9 mouse cellular contexts compared by ENCODE assay signal in the genomic region with DNA sequence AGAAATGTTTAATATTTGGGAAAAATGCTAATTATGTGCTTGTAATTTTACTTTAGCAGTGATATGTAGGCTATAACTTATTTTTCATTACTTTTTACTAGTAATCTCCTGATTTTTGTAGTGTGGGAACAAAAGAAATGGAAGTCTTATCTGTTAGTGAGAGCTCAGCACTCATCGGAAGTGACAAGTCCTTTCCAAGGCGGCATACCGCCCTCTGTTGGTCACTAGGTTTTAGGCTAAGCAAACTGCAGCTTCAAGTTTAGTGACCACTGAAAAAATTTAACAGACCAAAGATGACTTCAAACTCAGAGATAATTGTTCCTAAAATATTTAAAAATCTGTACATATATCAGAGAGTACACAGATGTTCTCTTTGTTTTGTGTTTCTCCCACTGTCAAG.
DNase-seq lines count a peak whose midpoint lies in the region; ATAC-seq and TF ChIP-seq lines count a peak whose summit lies in the region.
"Had no signal": no experiment of that assay in that cellular context is flagged by ENCODE, and none has a peak within 500 bp of the region (broad histone marks: within the 10 kb centered on the region; RNA-seq: fewer than 3 reads in every experiment).

No protein-coding gene starts in this region.

- no peaks in the 10 kb centered on the region for H3K4me1 ChIP-seq in hindbrain, embryonic 10.5 days (replicated peaks)
- no peaks in the 10 kb centered on the region for H3K4me1 ChIP-seq in hindbrain, embryonic 12.5 days
- H3K4me1 ChIP-seq in forebrain, embryonic 15.5 days, result no peaks in the 10 kb centered on the region
- H3K4me1 ChIP-seq in kidney, adult 2 months (ENCODE audit: control insufficient read depth, insufficient read depth, low read length), result no peaks in the 10 kb centered on the region
- no peaks in the 10 kb centered on the region for H3K4me1 ChIP-seq in neural tube, embryonic 14.5 days (ENCODE audit: control insufficient read depth, insufficient read depth, low read length)
- H3K4me1 ChIP-seq: limb, embryonic 12.5 days had no signal

- H3K9ac ChIP-seq in hindbrain, embryonic 12.5 days, result no peak overlapping the region
- H3K9ac ChIP-seq in forebrain, embryonic 15.5 days (replicated peaks), result no peak overlapping the region
- H3K9ac ChIP-seq in neural tube, embryonic 14.5 days (replicated peaks; ENCODE audit: low read depth, low read length), result no peak overlapping the region
- H3K9ac ChIP-seq: limb, embryonic 12.5 days had no signal

- intact Hi-C loops in left cerebral cortex, postnatal 36 days (cut with DNase I), result loop anchor here (2.0 to 5.0 kb wide), 2 partner anchors 520 to 681 kb away; no protein-coding TSS in a partner anchor

- H3K9me3 ChIP-seq in hindbrain, embryonic 10.5 days, result no peaks in the 10 kb centered on the region
- H3K9me3 ChIP-seq in hindbrain, embryonic 12.5 days (replicated peaks), result no peaks in the 10 kb centered on the region
- no peaks in the 10 kb centered on the region for H3K9me3 ChIP-seq in forebrain, embryonic 15.5 days
- H3K9me3 ChIP-seq in neural tube, embryonic 14.5 days (ENCODE audit: control insufficient read depth, low read length), result no peaks in the 10 kb centered on the region
- H3K9me3 ChIP-seq: limb, embryonic 12.5 days had no signal

- WGBS in hindbrain, embryonic 10.5 days, result 17% methylated on average over 3 of the region's 3 CpGs
- 13% methylated on average over 3 of the region's 3 CpGs for WGBS in hindbrain, embryonic 12.5 days
- WGBS in forebrain, embryonic 15.5 days, result 13% methylated on average over 3 of the region's 3 CpGs
- WGBS in kidney, adult 2 months, result 5% methylated on average over 3 of the region's 3 CpGs
- WGBS in neural tube, embryonic 14.5 days, result 16% methylated on average over 3 of the region's 3 CpGs

- TF ChIP-seq POLR2A in kidney, adult 2 months (IDR thresholded peaks at IDR 0.05; ENCODE audit: low read depth, low read length), result no peak

- no peaks in the 10 kb centered on the region for H3K36me3 ChIP-seq in hindbrain, embryonic 10.5 days
- no peaks in the 10 kb centered on the region for H3K36me3 ChIP-seq in hindbrain, embryonic 12.5 days
- no peaks in the 10 kb centered on the region for H3K36me3 ChIP-seq in forebrain, embryonic 15.5 days
- H3K36me3 ChIP-seq in kidney, adult 2 months (ENCODE audit: control insufficient read depth, insufficient read depth, low read length), result no peaks in the 10 kb centered on the region
- no peaks in the 10 kb centered on the region for H3K36me3 ChIP-seq in neural tube, embryonic 14.5 days (ENCODE audit: control insufficient read depth, insufficient read depth, low read length)
- H3K36me3 ChIP-seq: limb, embryonic 12.5 days had no signal

- no peak overlapping the region for H3K4me3 ChIP-seq in hindbrain, embryonic 10.5 days
- H3K4me3 ChIP-seq in hindbrain, embryonic 12.5 days, result no peak overlapping the region
- no peak overlapping the region for H3K4me3 ChIP-seq in forebrain, embryonic 15.5 days
- no peak overlapping the region for H3K4me3 ChIP-seq in kidney, adult 2 months (ENCODE audit: insufficient read depth, low read depth, low read length)
- no peak overlapping the region for H3K4me3 ChIP-seq in neural tube, embryonic 14.5 days (ENCODE audit: low read depth, low read length)
- H3K4me3 ChIP-seq: limb, embryonic 12.5 days had no signal

- ATAC-seq in hindbrain, embryonic 12.5 days (ENCODE audit: low FRiP score), result no peak
- ATAC-seq in forebrain, embryonic 15.5 days (replicated peaks), result peak; percentile 55; the same call in 1 of the 2 replicates
- peak; percentile 61; the same call in 1 of the 2 replicates for ATAC-seq in neural tube, embryonic 14.5 days (ENCODE audit: low read depth)
- no peak for ATAC-seq in erythroblast, adult 5-6 weeks (replicated peaks; ENCODE audit: low FRiP score, poor library complexity, severe bottlenecking)

- peak; percentile 60 for DNase-seq in hindbrain, embryonic 10.5 days (ENCODE audit: low spot score)
- DNase-seq in cerebellum, adult 11-12 months, result peak; percentile 32
- peak; percentile 63 for DNase-seq in kidney, adult 2 months
- peak; percentile 45 to 52 for DNase-seq in left cerebral cortex, postnatal 36 days (ENCODE audit: low spot score in 2 of 2)

- H3K27me3 ChIP-seq in hindbrain, embryonic 10.5 days (ENCODE audit: insufficient read depth, poor library complexity, severe bottlenecking), result no peaks in the 10 kb centered on the region
- H3K27me3 ChIP-seq in hindbrain, embryonic 12.5 days, result no peaks in the 10 kb centered on the region
- no peaks in the 10 kb centered on the region for H3K27me3 ChIP-seq in forebrain, embryonic 15.5 days
- no peaks in the 10 kb centered on the region for H3K27me3 ChIP-seq in kidney, adult 2 months (replicated peaks; ENCODE audit: control insufficient read depth, insufficient read depth, low read length)
- H3K27me3 ChIP-seq in neural tube, embryonic 14.5 days (ENCODE audit: control insufficient read depth, insufficient read depth, low read length), result no peaks in the 10 kb centered on the region
- H3K27me3 ChIP-seq: limb, embryonic 12.5 days had no signal

- H3K27ac ChIP-seq in hindbrain, embryonic 10.5 days, result no peak overlapping the region
- no peak overlapping the region for H3K27ac ChIP-seq in hindbrain, embryonic 12.5 days
- H3K27ac ChIP-seq in forebrain, embryonic 15.5 days (replicated peaks), result no peak overlapping the region
- H3K27ac ChIP-seq in kidney, adult 2 months (ENCODE audit: insufficient read depth, low read depth, low read length), result no peak overlapping the region
- no peak overlapping the region for H3K27ac ChIP-seq in neural tube, embryonic 14.5 days (ENCODE audit: low read depth, low read length)
- H3K27ac ChIP-seq: limb, embryonic 12.5 days had no signal

- H3K4me2 ChIP-seq in hindbrain, embryonic 12.5 days (replicated peaks), result no peak overlapping the region
- H3K4me2 ChIP-seq in forebrain, embryonic 15.5 days (replicated peaks), result no peak overlapping the region
- no peak overlapping the region for H3K4me2 ChIP-seq in neural tube, embryonic 14.5 days (ENCODE audit: low read depth, low read length)
- H3K4me2 ChIP-seq: limb, embryonic 12.5 days had no signal

- TF ChIP-seq CTCF in kidney, adult 2 months (conservative IDR thresholded peaks at IDR 0.05; ENCODE audit: insufficient read depth, insufficient read length, low read depth, low read length), result peak; percentile 72

Comparison
In these comparisons a context has a peak if more than half of its experiments do, and no peak if none do; other contexts are left out.
1. ATAC-seq: peak in forebrain, embryonic 15.5 days (single experiment) and neural tube, embryonic 14.5 days (single experiment); none in hindbrain, embryonic 12.5 days (single experiment) and erythroblast, adult 5-6 weeks (single experiment).
2. Peak in every context shown above with its lines, with median percentiles within 50 percentile points of each other: DNase-seq.